Mouse (Mus musculus) fat pad, adult 2 months (tissue): Measurements from ENCODE around the gene Cdkn2d.
"Not testable (repeated sequence)": the region's sequence is repeated elsewhere in the genome, so short reads cannot be mapped to it uniquely, and the experiment has no call there.

ENCODE experiments used
- DNase-seq: peaks from one replicate; pipeline ENCODE4 v3.0.0-alpha.2; 2011; ENCODE audit warnings: low read depth, low spot score; ENCODE audit errors: extremely low read depth

Cdkn2d gene

DNA sequence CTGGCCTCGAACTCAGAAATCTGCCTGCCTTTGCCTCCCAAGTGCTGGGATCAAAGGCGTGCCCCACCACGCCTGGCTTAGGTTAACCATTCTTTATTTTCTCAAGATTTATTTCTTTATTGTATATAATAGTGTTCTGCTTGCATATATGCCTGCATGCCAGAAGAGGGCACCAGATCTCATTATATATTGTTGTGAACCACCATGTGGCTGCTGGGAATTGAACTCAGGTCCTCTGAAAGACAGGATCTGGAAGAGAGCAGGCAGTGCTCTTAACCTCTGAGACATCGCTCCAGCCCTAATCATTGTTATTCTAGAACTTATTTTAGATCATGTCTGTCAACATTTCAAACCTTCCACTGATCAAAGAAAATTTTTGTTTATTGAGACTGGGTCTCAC is 28.3 kb upstream of the Cdkn2d start:
- DNase-seq, result no peak

DNA sequence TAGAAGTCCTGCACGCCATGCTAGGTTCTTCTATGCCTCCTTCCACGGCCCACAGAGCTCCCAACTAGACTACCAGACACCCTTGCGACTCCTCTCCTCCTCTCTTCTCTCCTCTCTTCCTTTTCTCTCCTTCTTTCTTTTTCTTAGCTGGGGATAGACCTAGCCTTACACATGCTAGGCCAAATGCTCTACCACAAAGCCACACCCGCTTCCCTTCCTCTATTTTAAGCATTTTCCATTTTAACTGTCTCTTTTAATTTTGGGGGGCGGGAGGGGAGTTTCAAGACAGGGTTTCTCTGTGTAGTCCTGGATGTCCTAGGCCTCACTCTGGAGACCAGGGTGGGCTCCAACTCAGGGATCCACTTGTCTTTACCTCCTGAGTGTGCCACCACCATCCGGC is 27.6 kb upstream of the Cdkn2d start:
- no peak for DNase-seq

DNA sequence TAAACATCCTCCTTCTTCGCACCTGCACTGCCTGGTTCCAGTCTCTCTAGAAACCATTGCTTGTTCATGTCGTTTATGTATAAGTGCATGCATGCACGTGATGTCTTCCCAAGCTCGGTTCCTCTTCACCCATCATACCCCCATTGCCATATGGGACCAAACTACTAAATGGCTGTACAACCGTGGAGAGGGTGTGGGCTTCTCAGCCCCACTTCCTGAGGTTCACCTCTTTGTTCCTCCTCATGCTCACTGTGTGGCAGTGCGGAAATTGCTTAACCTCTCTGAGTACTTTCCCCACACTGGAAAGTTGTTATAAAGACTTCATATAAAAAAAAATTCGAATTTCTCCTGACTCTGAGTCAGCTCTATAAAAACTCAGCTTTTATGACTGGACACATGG is 25.5 kb upstream of the Cdkn2d start:
- DNase-seq, result no peak

- no peak for DNase-seq
These were observed 24.2 kb upstream of the Cdkn2d start for GRCm38 (mm10) chr9:21315421-21315820.

GRCm38 (mm10) chr9:21314367-21315140 is 23.3 kb upstream of the Cdkn2d start:
- DNase-seq, result no peak

GRCm38 (mm10) chr9:21313394-21313793 is 22.2 kb upstream of the Cdkn2d start:
- DNase-seq, result no peak

GRCm38 (mm10) chr9:21312134-21312533 is 20.9 kb upstream of the Cdkn2d start, which contains the start of gene Ap1m2:
Ap1m2 (minus strand) TSS chr9:21312337.
- no peak for DNase-seq

- no peak for DNase-seq
These were observed 20.5 kb upstream of the Cdkn2d start for GRCm38 (mm10) chr9:21311695-21312094.

DNA sequence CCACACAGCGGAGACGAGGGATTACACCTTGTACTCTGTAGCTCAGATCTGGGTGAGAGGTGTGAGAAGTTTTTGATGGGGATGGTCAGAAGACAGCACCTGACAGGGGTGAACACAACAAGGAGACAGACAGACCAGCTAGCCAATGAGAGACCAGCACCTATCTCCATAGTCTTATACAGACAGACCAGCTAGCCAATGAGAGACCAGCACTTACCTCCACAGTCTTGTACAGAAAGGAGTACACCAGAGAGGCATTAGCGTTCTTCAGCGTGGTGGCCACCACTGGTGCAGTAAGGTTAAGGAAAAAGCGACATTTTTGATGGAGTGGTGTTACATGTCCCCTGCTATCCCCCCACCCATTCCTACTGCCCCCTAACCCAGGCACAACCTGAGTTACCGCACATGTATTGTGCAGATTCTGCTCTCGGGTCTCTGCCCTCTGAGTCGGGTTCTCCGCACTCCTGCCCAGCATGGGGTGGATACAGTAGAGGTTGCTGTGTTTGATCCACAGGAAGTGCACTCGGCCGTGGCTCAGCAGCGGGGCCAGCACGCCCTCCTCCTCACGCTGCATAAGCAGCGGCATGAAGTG is 18.0 kb upstream of the Cdkn2d start:
- no peak for DNase-seq

DNA sequence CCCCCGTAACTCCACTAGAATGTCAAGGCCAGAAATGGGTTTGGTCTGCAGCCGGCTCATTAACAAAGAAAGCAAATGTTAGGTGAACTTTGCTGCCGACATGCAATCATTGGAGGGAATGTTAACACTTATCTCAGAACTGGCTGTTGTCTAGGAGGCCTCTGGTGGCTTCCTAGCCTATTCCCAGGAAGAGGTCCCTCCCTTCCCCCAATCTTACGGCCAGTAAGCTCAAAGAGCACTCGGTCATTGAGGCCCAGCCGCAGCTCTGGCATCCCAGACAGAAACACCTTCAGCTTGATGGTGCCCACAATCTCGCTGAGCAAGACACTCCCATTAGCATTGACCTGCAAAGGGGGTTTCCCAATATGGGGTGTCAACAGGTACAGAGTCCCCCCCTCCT is 13.9 kb upstream of the Cdkn2d start:
- no peak for DNase-seq

GRCm38 (mm10) chr9:21299014-21299413 is 7.8 kb upstream of the Cdkn2d start:
- no peak for DNase-seq

- DNase-seq, result no peak
These were observed 1.1 kb upstream of the Cdkn2d start for GRCm38 (mm10) chr9:21292271-21292670.

DNA sequence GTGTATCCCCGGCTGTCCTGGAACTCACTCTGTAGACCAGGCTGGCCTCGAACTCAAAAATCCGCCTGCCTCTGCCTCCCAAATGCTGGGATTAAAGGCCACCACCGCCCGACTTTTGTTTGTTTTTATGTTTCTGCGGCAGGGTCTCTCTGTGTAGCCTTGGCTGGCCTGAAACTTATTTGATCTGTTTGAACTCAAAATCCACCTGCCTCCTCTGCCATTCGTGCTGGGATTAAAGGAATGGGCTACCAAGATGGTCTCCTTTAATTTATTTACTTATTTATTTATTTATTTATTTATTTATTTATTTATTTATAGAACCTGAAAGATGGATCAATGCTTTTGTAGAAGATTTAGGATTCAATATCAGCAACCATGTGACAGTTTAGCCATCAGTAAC is 661 bp upstream of the Cdkn2d start:
- DNase-seq, result not testable (repeated sequence)

GRCm38 (mm10) chr9:21290589-21290988 is 618 bp downstream of the Cdkn2d start:
- no peak for DNase-seq

DNA sequence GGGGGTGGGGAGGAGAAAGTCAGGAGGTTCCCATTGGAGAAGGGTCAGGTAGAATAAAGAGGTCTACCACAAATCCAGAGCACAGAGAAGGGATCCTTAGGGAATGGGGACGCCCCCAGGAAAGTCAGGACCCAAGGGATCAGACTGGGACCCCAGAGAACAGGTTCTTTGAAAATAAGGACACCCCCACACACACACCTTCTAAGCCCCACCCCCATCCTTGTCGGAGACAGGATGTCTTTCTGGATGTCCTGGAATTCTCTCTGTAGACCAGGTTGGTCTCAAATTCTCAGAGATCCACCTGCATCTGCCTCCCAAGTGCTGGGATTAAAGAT is 1.9 kb downstream of the Cdkn2d start:
- DNase-seq, result no peak

DNA sequence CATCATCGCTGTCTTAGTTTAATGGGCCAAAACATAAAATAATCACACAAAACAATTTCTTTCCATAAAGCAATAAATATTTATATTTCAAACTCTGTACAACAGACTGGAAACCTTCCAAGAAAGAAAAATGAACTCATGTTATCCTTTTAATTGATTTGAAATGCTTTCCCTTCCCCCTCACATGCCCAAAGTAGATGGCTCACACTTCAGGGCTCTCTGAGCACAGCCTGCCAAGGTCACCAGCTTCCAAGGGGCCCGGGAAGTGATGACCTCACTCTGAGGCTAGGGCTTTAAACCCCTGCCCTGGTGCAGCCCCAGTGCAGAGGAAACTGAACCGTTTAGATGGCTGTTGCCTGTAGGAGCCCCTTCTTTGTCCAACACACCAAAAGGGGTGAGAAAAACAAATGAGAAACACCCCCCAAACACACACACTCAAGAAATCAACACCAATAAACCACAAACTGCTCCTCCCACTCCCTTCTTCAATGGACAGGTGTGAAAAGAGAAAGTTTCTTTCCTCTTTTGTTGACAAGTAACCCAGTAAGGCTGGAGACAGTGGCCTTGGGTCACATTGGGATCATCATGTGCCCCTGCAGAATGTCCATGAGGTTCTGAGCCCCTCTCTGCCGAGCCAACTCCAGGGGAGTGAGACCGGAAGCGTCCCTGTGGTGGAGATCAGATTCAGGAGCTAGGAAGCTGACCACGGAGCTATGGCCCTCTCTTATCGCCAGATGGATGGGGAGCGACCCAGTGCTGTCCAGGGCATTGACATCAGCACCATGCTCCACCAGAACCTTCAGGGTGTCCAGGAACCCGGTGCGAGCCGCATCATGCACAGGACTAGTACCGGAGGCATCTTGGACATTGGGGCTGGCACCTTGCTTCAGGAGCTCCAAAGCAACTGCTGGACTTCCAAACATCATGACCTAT is 2.5 kb downstream of the Cdkn2d start:
- no peak for DNase-seq

DNA sequence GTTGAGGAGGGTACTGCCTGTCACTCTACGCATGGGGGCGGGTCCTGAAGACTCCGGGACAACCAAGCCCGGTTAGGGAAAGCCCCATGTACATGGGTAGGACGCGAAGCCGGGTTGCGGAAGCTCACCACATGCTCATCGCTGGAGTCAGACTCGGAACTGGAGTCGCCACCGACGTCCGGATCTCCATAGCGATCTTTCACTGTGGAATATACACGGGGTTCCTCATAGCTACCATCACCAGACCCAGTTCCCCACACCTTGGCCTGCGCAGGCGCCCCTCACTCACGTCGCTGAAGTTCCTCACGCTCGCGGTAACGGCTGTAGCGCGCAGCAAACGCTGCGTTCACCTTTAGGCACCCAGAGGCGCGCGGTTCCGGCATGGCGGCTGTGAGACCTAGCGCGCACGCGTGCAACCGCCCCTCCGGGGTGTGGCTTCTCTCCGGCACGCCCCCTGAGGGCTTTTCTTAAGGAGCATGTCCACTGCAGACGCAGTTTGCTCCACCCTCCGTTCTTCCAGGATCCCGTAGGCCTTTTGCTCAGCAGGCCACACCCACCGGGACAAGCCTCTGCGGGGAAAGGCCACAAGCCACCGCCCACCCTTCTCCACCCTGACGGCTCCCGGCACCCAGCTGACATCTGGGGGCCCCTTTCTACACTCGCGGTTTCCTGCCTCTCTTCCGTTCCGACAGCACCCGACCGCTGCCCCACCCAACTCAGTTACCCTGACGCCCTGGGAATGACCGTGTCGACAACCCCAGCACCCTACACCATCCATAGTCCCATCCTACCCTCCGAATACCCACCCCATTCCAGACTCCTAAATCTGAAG is 3.4 kb downstream of the Cdkn2d start, which contains the start of gene Kri1:
Gene Kri1, minus strand, starts transcription at position 399 of the 832 bp plus-strand sequence.
- DNase-seq, result peak; percentile 83

DNA sequence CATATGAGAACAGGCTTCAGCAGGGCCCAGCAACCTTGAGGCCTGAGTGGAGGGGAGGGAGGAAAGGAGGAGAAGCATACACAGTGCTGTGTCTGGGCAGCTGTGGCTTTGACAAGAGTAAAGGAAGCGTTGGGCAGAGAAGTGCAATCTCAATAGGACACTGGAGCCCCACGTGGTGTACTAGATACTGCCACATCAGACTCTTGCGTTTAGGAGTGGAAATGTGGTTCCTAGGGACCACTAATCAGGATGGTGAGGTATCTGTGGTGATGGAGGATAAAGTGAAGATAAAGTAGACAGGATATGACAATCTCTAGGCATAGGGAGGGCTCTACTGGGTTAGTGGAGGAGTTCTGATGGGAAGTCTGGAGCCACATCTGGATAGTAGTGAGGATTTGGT is 4.5 kb downstream of the Cdkn2d start:
- DNase-seq, result no peak

- DNase-seq, result no peak
These were observed 7.2 kb downstream of the Cdkn2d start for GRCm38 (mm10) chr9:21283994-21284393.

DNA sequence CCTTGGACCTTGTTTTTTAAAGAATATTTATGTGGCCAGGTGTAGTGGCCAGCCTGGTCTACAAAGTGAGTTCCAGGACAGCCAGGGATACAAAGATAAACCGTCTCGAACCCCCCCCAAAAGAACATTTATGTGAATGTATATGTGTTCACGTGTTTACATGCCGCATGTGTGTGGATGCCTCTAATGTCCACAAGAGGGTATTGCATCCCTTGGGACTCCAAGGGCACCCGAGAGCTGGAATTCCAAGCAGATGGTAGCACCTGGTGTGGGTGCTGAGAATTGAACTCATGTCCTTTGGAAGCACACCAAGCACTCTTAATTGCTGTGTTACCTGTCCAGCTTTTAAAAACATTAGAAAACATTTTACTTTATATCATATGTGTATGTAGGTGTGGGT is 7.6 kb downstream of the Cdkn2d start:
- DNase-seq, result no peak

GRCm38 (mm10) chr9:21277776-21278175 is 13.4 kb downstream of the Cdkn2d start:
- DNase-seq, result no peak
